Mouse (Mus musculus): Measurements from ENCODE around the gene Bcl11a. TPM values are rescaled to one million over a fixed set of nuclear protein-coding genes. Genes with fewer than 3 reads are reported as not detected.
"Not testable (repeated sequence)": the region's sequence is repeated elsewhere in the genome, so short reads cannot be mapped to it uniquely, and the experiment has no call there.

The Bcl11a gene
- polyA plus RNA-seq, 1 experiment, result 89.4 TPM

DNA sequence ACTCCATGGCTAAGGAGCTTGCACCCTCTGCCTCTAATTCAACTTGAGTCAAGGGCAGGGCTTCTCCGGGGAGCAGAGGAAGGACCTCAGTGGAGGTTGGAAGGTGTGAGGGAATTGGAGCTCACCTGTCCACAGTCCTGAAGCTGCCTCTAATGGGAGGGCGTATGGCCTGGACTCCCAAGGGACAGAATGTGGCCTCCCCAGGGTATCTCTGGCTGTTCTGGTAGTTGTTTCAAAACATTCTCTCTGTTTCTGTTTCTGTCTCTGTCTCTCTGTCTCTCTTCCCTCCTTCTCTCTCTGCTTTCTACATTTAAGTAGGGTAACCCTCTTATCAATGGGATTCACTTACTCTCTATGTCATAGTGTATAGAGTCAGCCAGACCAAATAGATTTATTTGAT, 38.2 kb downstream of the Bcl11a start:
- Histone ChIP-seq H3K4me1 (ENCODE audit: control insufficient read depth, insufficient read depth, low read length) (peaks cover 57% of the 10 kb centered on the region), H3K27ac (ENCODE audit: insufficient read depth, low read depth, low read length) (no peak overlapping the region), H3K4me3 (ENCODE audit: insufficient read depth, low read depth, low read length) (no peak overlapping the region)
- TF ChIP-seq POLR2A (IDR thresholded peaks at IDR 0.05; ENCODE audit: insufficient read depth, low read depth, low read length) (no peak), CTCF (IDR thresholded peaks at IDR 0.05; ENCODE audit: insufficient read depth, low read depth, low read length) (no peak)
- WGBS, result 88% methylated on average over 2 of the region's 2 CpGs

DNA sequence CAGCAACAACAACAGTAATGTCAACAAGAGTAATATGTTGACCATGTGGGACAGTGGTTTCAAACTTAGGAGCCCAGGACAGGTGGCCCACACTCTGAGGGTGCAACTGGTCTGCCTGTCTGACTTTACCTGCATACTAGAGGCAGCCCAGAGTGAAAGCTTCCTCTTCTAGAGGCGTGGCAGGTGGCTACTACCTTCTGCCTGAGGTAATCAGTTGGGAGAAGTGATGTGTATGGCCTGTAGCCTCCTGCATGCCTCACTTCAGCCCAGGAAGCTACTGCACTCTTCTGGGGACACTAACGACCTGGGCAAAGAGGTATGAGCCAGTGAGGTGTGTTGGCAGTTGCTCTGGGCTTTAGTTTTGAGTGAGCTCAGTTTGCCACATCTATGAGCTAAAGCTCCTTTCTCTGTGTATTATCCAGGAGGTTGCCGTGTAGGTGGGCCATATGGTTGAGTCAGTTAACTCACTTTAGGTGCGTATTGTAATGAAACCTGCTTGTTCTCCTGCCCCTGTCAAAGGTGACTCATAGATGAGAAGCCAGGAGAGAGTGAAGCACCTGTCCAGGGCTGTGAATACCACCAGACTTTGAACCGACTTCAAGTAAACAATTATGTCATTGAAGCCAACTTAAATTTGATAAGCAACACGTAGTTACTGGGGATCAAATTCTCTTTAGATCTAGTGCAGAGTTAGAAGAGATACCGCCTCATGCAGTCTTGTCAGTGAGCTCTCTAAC, 38.9 kb downstream of the Bcl11a start:
- H3K4me1 ChIP-seq (ENCODE audit: control insufficient read depth, insufficient read depth, low read length), result peaks cover 61% of the 10 kb centered on the region
- no peak overlapping the region for H3K4me3 ChIP-seq (ENCODE audit: insufficient read depth, low read depth, low read length)
- H3K27ac ChIP-seq (ENCODE audit: insufficient read depth, low read depth, low read length), result no peak overlapping the region
- TF ChIP-seq POLR2A (IDR thresholded peaks at IDR 0.05; ENCODE audit: insufficient read depth, low read depth, low read length) (no peak), CTCF (IDR thresholded peaks at IDR 0.05; ENCODE audit: insufficient read depth, low read depth, low read length) (no peak)
- 64% methylated on average over 7 of the region's 7 CpGs for WGBS

DNA sequence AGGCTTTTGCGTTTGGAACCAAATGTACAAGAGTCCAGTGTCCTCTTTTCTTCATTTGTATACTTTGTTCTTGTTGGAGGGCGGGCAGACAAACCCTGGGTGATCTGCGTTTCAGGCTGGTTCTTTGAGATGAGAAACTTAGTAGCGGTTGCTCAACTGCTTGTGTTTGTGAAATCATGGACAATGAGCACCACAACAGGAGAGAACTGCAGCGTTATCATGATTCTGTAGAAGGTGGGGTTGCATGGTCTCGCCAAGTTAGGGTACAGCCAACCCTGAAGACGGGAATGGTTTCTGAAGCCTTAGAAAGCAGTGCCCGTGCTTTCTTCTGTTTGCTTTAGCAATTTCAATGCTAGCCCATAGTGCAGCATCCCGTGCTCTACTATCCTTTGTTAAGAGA, 43.3 kb downstream of the Bcl11a start:
- WGBS, result 44% methylated on average over 9 of the region's 9 CpGs
- TF ChIP-seq POLR2A (IDR thresholded peaks at IDR 0.05; ENCODE audit: insufficient read depth, low read depth, low read length) (no peak), CTCF (IDR thresholded peaks at IDR 0.05; ENCODE audit: insufficient read depth, low read depth, low read length) (no peak)
- H3K27ac ChIP-seq (ENCODE audit: insufficient read depth, low read depth, low read length), result no peak overlapping the region; the same call in 1 of the 2 replicates
- peaks cover 61% of the 10 kb centered on the region for H3K4me1 ChIP-seq (ENCODE audit: control insufficient read depth, insufficient read depth, low read length)
- no peak overlapping the region for H3K4me3 ChIP-seq (ENCODE audit: insufficient read depth, low read depth, low read length)

DNA sequence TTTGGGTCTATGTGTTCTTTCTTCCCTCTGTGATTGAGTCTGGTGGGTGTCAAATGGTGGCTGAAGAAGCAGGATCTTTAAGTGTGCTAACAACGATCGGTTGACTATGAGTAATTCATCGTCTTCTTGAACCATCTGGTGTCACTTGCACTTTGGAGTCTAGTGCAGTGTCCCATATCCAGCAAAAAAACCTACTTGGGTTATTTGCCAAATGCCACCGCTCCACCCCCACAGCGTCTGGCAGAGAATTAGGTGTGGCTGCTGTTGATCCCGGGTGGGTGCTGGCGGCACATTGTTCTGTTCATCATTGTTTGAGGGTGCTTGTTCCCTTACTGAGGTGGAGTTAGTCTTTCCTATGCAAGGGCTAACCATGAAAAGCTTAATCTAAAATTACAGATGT, 45.0 kb downstream of the Bcl11a start:
- 34% methylated on average over 7 of the region's 7 CpGs for WGBS
- peaks cover 64% of the 10 kb centered on the region for H3K4me1 ChIP-seq (ENCODE audit: control insufficient read depth, insufficient read depth, low read length)
- no peak overlapping the region for H3K4me3 ChIP-seq (ENCODE audit: insufficient read depth, low read depth, low read length)
- TF ChIP-seq POLR2A (IDR thresholded peaks at IDR 0.05; ENCODE audit: insufficient read depth, low read depth, low read length), result no peak
- no peak for TF ChIP-seq CTCF (IDR thresholded peaks at IDR 0.05; ENCODE audit: insufficient read depth, low read depth, low read length)
- no peak overlapping the region for H3K27ac ChIP-seq (ENCODE audit: insufficient read depth, low read depth, low read length)

DNA sequence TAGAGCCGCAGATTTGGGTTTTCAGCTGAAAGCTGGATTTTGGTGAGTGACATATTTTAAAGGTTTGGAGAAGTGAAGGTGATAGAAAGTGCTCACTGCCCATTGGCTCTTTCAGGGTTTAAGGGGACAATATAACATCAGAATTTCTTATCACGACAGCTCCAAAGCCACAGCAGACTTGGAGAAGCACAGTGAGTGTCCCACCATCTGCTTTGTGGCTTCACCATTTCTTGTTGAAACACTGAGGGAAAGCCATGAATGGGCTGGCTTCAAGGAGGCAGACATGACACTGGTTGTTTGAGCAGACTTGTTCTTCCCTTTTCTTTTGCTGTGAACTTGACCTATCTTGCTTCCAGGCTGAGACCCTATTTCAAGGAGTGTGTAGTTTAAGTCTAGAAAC, 46.1 kb downstream of the Bcl11a start:
- whole genome bisulfite sequencing, result 77% methylated on average over 2 of the region's 2 CpGs
- Histone ChIP-seq H3K4me1 (ENCODE audit: control insufficient read depth, insufficient read depth, low read length) (peaks cover 65% of the 10 kb centered on the region), H3K4me3 (ENCODE audit: insufficient read depth, low read depth, low read length) (no peak overlapping the region), H3K27ac (ENCODE audit: insufficient read depth, low read depth, low read length) (no peak overlapping the region)
- TF ChIP-seq POLR2A (IDR thresholded peaks at IDR 0.05; ENCODE audit: insufficient read depth, low read depth, low read length) (no peak), CTCF (IDR thresholded peaks at IDR 0.05; ENCODE audit: insufficient read depth, low read depth, low read length) (no peak)

DNA sequence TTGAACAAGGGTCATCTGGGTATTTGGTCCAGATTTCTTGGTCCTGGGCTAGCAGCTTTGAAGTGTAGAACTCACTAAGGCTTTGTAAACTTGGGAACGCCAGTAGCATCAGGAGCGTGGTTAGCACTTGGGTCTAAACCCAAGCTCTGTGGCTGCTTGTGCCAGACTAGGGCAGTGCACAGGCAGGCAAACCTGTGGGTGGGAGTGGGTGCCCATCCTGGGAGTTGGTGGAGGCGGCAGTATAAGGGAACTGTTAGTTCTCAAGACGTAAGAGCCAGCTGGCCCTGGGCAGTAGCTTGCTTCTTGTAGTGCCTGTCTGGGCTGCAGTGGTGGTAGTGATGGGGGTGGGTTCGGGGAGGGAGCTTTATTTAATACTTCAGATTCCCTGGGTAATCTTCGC, 47.2 kb downstream of the Bcl11a start:
- no peak for TF ChIP-seq CTCF (IDR thresholded peaks at IDR 0.05; ENCODE audit: insufficient read depth, low read depth, low read length)
- TF ChIP-seq POLR2A (IDR thresholded peaks at IDR 0.05; ENCODE audit: insufficient read depth, low read depth, low read length), result no peak
- H3K4me3 ChIP-seq (ENCODE audit: insufficient read depth, low read depth, low read length), result no peak overlapping the region
- 54% methylated on average over 6 of the region's 6 CpGs for WGBS
- H3K27ac ChIP-seq (ENCODE audit: insufficient read depth, low read depth, low read length), result no peak overlapping the region
- peaks cover 67% of the 10 kb centered on the region for H3K4me1 ChIP-seq (ENCODE audit: control insufficient read depth, insufficient read depth, low read length)

DNA sequence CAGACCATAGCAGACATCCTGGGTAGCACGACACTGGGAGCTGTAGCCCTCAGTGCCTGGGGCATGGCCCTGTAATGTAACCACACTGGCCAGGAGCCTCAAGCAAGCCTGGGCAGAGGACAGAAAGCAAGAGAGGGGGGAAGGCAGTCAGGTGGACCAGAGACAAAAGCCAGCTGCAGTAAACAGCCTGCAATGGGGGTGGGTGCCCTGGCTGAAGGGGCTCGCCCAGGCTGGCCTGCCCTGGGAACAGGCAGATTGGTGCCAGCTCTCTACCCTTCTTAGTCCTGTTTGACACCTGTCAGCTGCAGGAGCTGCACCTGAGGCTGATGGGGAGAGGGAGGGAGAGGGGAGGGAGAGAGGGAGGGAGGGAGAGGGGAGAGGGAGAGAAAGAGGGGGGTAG, 50.1 kb downstream of the Bcl11a start:
- no peak for TF ChIP-seq CTCF (IDR thresholded peaks at IDR 0.05; ENCODE audit: insufficient read depth, low read depth, low read length)
- TF ChIP-seq POLR2A (IDR thresholded peaks at IDR 0.05; ENCODE audit: insufficient read depth, low read depth, low read length), result no peak
- H3K4me1 ChIP-seq (ENCODE audit: control insufficient read depth, insufficient read depth, low read length), result peaks cover 54% of the 10 kb centered on the region
- H3K4me3 ChIP-seq (ENCODE audit: insufficient read depth, low read depth, low read length), result no peak overlapping the region
- no peak overlapping the region for H3K27ac ChIP-seq (ENCODE audit: insufficient read depth, low read depth, low read length)
- 61% methylated on average over 2 of the region's 2 CpGs for WGBS

DNA sequence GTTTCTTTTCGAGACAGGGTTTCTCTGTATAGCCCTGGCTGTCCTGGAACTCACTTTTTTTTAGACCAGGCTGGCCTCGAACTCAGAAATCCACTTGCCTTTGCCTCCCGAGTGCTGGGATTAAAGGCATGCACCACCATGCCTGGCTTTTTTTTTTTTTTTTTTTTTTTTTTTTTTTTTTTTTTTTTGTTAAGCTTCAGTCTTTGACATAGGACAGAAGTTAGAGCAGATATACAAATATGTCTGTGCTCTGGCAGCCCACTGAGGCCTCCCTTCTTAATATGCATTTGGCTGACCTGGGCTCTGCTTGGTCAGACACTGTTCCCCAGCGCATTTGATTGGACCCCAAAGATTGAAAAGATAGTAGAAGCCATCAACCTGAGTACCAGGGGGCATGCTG, 51.0 kb downstream of the Bcl11a start:
- H3K27ac ChIP-seq (ENCODE audit: insufficient read depth, low read depth, low read length); H3K4me3 ChIP-seq (ENCODE audit: insufficient read depth, low read depth, low read length): not testable (repeated sequence)
- peaks cover 51% of the 10 kb centered on the region for H3K4me1 ChIP-seq (ENCODE audit: control insufficient read depth, insufficient read depth, low read length)
- 63% methylated on average over 4 of the region's 4 CpGs for WGBS

DNA sequence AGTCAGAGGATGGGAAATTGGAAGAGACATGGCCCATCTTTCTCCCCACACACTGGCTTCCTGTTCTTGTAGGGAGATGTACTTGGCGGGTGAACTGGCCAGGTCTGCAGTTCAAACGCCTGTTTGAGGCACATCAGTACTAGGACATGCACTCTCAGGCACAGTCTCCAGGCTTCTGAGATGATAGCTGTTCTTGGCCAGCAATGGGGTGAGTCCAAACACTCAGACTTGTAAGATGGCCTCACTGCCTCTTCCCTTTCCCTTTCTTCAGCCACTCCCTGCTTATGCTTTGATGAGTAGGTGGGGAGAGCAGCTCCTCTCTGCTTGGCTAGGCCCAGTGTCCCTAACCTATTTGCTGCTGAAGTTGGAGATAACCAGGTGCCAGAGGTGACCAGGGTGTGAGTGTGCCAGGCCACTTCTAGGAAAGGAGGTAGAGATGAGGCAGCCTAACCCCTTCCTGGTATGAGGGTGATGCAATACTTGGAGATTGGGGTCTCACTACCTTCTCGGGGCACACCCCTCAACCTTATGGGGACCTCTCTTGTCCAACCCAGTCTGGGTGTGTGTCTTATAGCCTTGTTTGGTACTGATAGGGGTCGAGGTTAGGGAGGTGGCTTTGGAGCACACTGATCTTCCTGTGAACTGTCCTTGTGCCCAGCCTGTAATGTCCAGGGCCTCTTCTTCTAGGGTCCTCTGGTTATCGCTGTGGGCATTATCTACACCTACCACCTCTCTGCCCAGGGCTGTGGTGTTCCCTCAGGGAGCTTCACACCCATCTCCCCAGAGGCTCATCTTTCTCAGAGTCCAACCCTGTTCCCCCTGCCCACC, 51.7 kb downstream of the Bcl11a start:
- 90% methylated on average over 5 of the region's 5 CpGs for WGBS
- Histone ChIP-seq H3K27ac (ENCODE audit: insufficient read depth, low read depth, low read length) (no peak overlapping the region), H3K4me1 (ENCODE audit: control insufficient read depth, insufficient read depth, low read length) (peaks cover 50% of the 10 kb centered on the region), H3K4me3 (ENCODE audit: insufficient read depth, low read depth, low read length) (no peak overlapping the region)
- no peak for TF ChIP-seq CTCF (IDR thresholded peaks at IDR 0.05; ENCODE audit: insufficient read depth, low read depth, low read length)
- no peak for TF ChIP-seq POLR2A (IDR thresholded peaks at IDR 0.05; ENCODE audit: insufficient read depth, low read depth, low read length)
